Mouse (Mus musculus) liver, embryonic 14.5 days (tissue): ENCODE data around the gene Cd3d.

Source experiments
- CTCF ChIP-seq: IDR thresholded peaks from 2 replicates; pipeline ENCODE4 v1.5.1; 2016; ENCODE audit warnings: antibody characterized with exemption, low read depth, control low read depth
- EP300 ChIP-seq: IDR thresholded peaks from 2 replicates; pipeline ENCODE4 v1.6.1; 2016; ENCODE audit warnings: antibody characterized with exemption, low read depth

GRCm38 (mm10) chr9:44983001-44983400, 1.4 kb downstream of the Cd3d start:
- TF ChIP-seq CTCF (no peak), EP300 (no peak)
